Mouse (Mus musculus) mature B cell (primary cell): ENCODE data around the gene Retreg1.

ENCODE experiments used
- in situ Hi-C: fragments of 300-500 bp; cut with MboI; formaldehyde crosslinking; loops from 2 replicates; pipeline ENCODE4 v1.14.3; 2019

Retreg1 gene

DNA sequence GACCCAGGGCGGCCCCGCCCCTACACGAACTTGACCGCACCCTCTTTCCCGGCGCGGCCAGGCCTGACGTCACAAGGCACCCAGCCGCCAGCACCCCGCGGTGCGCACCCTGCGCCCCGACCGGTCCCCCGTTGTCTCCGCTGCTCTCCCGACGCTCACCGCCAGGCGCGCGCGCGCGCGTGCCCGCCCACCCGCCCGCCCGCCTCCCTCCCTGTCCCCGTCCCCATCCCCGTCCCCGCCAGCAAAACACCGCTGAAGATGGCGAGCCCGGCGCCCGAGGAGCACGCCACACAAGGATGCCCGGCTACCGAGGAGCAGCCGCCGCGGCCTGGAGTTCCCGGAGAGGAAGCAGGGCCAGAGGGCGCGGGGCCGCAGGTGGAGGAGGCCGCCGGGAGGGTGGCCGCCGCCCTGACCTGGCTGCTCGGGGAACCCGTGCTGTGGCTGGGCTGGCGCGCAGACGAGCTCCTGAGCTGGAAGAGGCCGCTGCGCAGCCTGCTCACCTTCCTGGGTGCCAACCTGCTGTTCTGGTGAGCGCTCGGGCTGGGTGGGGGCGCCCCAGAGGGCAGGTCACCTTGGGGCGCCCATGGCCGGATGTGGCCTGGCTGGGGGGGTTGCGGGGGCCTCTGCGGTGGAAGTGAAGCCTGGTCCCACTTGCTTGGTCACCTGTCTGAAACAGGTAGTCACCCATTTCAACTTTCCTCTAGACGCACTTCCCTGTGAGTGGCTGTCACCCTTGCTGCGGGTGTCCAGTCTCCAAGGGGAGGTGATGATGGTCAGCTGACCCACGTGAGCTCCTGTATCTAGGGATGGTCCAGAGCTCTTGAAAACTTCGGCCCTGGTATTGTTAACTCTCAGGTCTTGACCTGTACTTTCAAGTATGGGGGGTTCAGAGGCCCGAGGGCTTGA is at the start of gene Retreg1:
Gene Retreg1, plus strand, starts transcription at position 95 of the 906 bp plus-strand sequence.
- in situ Hi-C loops, result no loop called here

DNA sequence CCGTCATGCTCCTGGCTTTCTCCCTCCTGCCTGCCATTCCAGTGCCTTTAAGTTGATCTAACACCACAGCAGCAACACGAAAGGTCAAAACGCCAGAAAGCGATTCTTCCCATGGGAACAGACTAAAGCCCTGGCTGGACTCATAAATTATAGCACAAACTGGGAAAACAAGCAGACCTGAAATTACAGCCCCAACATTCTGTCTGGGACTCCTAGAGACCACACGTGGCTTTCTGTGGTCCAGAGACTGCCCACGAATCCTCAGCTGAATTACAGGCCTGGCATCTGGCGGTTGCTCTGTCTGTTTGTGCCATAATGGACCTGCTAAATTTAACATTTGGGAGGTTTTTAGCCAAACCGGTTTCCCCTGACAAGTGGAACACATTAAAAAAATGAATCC is 48.9 kb upstream of the Retreg1 start:
- in situ Hi-C loops, result loop anchor here (25.0 kb wide), 1 partner anchor 543 kb away; no protein-coding TSS in a partner anchor

DNA sequence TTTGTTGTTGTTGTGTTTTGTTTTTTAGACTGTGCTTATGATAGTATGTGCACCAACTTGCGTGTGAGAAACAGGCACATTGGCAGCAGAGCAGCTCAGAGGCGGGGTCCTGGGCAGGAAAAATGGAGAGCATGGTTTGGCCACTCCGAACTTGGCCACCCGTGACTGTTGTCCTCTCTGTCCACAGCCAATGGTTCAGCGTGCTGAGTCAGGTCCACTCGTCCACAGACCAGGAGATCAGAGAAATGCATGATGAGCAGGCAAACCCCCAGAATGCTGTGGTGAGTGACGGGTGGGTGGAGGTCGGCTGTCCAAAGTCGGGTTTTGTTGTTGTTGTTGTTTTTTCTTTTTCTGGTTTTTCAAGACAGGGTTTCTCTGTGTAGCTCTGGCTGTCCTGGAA is 47.5 kb upstream of the Retreg1 start:
- in situ Hi-C loops, result loop anchor here (25.0 kb wide), 1 partner anchor 542 kb away; no protein-coding TSS in a partner anchor

DNA sequence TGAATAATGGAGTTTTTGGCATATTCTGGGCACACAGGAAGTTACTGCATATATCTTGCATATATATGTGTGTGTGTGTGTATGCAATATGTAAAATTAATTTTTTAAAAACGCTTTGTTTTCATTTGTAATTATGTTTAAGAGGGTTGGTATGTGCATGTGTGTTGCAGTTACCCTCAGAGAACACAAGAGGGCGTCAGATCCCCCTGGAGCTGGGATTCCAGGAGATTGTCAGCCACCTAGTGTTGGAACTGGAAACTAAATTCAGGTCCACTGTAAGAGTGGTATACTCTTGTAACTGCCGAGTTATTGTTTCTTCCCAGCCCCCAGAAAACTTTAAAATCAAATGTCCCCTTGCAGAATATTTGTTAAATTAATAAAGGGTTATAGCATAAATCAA is 46.6 kb upstream of the Retreg1 start:
- in situ Hi-C loops, result loop anchor here (25.0 kb wide), 1 partner anchor 541 kb away; no protein-coding TSS in a partner anchor

DNA sequence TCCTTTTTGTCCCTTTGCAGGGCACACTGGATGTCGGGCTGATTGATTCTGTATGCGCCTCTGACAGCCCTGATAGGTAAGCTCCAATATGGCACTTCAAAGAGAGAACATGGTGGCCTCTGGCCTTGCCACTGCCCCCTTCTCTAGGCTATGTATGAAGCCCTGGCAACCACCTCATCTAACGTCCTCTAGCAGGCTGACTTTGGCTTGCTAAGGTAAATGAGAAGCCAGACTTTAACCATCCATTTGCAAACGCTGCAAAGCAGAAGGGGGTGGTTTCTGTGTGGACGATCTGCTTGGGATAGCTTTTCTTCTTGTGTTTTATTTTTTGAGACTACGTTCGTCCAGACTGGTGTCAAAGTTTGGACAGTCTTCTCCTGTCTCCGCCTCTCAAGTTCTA is 45.8 kb upstream of the Retreg1 start:
- in situ Hi-C loops, result loop anchor here (25.0 kb wide), 1 partner anchor 540 kb away; no protein-coding TSS in a partner anchor

DNA sequence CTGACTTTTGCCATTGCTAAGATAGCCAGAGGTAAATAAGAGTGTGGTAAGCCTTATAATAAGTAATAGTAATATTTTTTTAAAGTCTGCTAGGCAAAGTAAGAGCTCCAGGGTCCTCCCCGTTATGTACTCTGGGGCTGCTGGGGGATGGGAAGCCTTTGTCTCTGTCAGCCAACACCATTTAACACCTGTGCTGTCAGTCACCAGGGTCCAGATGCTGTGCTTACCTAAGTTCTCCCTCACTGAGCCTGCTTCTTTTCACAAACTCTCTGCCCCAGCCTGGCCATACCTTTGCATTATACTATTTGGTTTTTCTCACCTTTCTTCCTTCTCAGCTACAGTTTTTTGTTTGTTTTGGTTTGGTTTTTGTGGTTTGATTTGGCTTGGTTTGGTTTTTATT is 45.1 kb upstream of the Retreg1 start:
- in situ Hi-C loops, result loop anchor here (25.0 kb wide), 1 partner anchor 539 kb away; no protein-coding TSS in a partner anchor

DNA sequence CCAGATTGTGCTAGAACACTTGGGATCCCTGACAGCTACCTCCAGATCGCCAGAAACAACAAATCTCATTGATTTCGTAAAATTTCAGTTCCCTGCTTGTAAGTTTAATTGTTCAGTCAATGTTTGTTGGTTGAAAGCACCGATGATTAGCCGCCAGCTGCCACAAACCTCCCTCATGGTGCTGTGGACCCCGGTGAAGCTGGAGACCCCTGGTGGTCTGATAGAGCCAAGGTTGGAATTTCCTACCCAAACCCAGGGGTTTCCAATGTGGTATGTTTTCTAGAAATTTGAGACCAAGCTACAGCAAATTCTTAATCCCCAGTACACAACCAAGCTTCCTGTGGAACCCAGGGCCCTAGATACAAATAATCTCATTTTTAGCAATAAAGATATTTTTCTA is 41.3 kb upstream of the Retreg1 start:
- in situ Hi-C loops, result loop anchor here (10.0 kb wide), 1 partner anchor 173 kb away; no protein-coding TSS in a partner anchor

DNA sequence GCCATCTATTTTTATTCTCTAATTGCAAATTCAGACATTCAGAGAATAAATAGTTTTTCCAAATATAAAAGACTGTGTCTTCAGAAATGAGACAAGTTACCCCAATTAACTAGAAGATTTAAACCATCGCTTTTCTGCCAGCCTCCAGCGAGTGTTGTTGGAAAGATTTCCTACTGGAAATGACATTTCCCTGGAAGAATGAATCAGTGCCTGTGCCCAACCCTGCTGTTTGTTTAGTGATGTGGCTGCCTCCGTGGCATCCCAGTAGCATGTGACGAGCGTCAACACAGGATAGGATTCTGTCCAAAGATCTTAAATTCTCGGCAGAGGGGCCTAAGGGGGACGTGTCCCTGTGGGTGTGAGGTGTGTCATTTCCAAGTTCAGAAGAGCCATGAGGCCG is 40.8 kb upstream of the Retreg1 start:
- in situ Hi-C loops, result loop anchor here (10.0 kb wide), 1 partner anchor 173 kb away; no protein-coding TSS in a partner anchor

DNA sequence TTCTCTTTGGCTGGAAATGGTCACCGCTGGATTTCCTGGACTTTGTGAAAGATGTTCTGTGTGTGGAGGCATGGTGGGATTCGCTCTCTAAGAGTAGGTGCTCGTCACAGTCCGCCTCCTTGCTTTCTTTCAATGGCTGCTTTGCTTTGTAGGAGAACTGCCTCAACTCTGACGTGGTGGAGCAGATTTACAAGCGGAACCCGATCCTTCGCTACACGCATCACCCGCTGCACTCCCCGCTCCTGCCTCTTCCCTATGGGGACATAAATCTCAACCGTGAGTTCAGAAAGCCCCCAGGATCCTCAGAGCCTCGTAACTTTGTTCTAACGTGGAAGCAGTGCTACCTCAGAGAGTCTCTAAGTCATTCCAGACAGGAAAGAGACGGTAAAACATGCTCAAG is 39.9 kb upstream of the Retreg1 start:
- in situ Hi-C loops, result loop anchor here (10.0 kb wide), 1 partner anchor 172 kb away; no protein-coding TSS in a partner anchor

DNA sequence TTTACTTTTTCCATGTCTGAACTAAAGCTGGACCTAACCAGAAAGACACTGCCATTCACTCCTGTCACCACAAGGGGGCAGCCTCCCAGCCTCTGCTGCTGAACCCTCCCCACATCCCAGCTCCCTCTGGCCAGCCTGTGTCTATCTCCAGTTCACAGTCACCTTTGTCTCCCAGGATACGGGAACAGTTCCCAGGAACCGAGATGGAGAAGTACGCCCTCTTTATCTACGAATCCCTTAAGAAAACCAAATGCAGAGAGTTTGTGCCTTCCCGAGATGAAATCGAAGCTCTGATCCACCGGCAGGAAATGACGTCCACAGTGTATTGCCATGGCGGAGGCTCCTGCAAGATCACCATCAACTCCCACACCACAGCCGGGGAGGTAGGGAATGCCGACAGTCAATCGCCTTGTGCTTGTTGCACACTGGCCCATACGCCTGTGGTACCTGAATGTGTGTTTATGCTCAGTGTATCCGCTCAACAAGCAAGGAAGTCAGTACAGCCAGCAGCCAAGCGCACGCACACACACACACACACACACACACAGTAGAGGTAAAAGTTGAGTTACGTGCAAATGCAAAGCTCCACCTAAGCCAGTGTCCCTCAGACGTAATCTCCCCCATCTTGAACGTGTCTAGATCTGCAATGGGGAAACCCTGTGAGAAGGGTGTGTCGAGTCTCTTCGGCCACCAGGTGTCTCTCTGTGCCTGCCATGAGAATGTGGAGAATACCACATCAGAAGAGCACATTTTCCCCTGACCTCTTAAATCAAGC is 37.5 kb upstream of the Retreg1 start:
- in situ Hi-C loops, result loop anchor here (10.0 kb wide), 1 partner anchor 169 kb away; no protein-coding TSS in a partner anchor

DNA sequence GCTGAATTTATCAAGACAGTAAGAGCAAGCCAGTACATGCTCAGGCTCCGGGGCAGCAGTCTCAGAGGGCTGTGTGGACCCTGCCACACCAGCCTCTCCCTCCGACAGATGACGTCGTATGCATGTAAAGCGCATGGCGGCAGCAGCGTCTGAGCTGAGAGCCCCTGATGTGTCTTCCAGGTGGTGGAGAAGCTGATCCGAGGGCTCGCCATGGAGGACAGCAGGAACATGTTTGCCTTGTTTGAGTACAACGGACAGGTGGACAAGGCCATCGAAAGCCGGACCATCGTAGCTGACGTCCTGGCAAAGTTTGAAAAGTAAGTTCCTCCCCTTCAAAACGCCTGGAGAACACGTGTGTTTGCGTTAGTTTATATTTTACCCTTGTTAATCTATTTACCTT is 36.6 kb upstream of the Retreg1 start:
- in situ Hi-C loops, result loop anchor here (10.0 kb wide), 1 partner anchor 168 kb away; no protein-coding TSS in a partner anchor

DNA sequence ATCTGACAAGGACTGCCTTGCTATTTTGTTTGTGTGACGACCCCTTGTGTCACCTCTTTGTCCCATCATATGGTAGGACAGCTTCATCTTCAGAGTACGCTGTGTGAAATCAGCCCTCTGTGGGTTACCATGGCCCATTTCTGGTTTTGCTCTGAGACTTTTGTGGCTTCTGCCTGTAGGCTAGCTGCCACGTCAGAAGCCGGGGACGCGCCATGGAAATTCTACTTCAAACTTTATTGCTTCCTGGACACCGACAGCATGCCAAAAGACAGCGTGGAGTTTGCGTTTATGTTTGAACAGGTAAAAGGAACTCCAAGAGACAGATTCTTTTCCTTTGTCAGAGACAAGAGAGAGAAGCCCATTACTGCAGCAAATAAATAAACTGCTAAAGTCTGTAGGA is 36.1 kb upstream of the Retreg1 start:
- in situ Hi-C loops, result loop anchor here (10.0 kb wide), 1 partner anchor 168 kb away; no protein-coding TSS in a partner anchor

DNA sequence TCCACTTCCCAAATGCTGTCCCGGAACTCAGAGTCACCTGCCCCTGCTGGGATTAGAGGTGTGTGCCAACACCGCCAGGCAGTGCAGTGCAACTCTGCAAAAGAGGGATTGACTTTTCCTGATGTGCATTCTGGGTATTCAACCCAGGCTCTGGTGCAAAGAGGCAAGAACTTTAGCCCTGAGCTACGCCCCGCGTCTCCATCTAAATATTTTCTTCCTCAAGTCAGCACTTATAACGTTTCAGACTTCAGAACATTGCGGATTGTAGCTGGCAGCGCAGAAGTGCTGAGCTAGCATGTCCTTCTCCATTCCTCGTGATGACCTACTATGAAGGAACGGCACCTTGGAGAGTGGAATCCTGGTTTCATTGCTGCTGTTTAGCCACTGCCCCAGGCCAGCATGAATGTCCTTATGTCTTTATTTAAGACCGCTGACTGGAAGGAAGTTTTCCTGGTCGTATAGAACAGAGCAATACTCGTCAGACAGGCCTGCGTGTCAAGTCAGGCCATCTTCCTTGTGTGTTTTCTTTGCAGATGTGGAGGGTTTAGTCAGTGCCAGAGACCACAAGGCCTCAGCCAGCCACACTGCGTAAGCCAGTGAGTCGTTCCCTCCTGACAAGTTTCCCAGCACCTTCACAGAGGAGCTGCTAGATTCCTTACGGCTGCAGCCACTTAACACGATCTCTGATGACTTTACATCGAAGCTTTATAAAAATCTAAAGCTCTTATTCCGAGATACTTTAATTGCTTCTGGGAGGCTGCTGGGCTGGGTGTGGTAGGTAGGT is 34.1 kb upstream of the Retreg1 start:
- in situ Hi-C loops, result loop anchor here (10.0 kb wide), 1 partner anchor 166 kb away; no protein-coding TSS in a partner anchor

DNA sequence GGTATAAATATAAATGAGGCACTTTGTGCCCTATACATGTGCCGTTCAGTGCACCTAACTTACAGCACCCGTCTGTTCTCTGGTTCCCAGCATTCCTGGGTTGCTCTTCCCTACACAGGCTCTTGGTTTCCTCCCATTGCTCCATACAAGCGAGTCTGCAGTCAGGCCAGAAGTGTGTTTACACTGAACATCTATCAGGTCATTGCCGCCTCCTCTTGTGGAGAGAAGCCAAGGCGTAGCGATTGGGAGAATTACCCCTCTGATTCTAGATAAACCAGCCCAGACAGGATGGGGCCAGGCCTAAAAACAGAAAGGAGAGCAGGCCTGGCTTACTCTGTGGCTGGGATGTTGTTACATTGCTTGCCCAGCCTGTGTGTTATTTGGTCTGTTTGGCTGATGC is 33.3 kb upstream of the Retreg1 start:
- in situ Hi-C loops, result loop anchor here (5.0 to 10.0 kb wide), 2 partner anchors 103 to 165 kb away; no protein-coding TSS in a partner anchor

DNA sequence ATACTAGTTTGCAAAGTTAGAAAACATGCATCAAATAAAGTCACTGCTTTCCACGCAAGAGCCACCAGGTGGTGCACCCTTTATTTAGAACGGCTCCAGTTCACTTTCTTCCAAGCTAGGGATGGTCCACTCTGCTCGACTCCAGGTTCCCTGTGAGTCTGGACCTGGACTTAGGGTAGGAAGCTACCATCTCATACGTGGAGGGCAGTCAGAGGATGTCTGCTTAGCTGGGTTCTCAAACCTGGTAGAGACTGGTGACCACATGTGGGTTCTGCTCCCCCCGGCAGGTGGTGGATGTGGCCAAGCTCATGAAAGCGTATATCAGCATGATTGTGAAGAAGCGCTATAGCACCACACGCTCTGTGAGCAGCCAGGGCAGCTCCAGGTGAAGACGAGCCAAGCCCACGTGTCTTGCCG is 31.1 kb upstream of the Retreg1 start:
- in situ Hi-C loops, result loop anchor here (5.0 kb wide), 1 partner anchor 100 kb away; no protein-coding TSS in a partner anchor

DNA sequence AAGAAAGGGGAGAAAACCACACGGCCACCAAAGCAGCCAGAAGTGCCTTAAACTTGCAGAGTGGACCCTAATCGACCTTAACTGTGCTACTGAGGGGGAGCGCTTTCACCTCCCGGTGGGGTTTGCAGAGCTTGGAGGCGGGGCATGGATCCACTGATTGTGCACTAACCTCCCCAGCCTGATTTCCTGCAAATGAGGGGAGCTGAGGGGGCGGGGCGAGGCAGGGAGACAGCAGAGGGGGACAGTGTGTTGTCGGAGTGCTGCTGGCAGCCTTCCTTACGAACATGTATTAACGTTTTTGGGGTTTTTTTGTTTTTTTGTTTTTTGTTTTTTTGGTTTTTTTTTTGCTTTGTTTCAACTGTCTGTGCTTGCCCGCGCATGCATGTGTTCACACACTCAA is 30.5 kb upstream of the Retreg1 start:
- in situ Hi-C loops, result loop anchor here (5.0 kb wide), 1 partner anchor 100 kb away; no protein-coding TSS in a partner anchor

DNA sequence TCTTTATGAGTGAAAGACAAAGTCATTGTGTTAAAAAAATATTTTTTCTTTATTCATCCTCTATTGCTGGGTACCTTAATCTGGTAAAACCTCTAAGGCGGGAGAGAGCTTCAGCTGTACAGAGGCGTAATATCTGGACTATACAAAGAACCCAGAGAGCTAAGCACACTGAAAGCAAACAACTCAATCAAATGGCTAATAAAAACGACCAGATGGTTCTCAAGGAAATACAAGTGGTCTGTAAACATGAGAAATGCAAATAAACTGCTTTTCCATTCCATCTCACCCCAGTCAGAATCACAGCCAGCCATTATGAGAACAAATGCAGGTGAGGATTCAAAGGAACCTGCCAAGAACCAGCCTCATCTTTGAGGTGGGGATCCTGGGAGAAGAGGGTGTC is 28.4 kb upstream of the Retreg1 start:
- in situ Hi-C loops, result loop anchor here (5.0 kb wide), 1 partner anchor 98 kb away; no protein-coding TSS in a partner anchor

DNA sequence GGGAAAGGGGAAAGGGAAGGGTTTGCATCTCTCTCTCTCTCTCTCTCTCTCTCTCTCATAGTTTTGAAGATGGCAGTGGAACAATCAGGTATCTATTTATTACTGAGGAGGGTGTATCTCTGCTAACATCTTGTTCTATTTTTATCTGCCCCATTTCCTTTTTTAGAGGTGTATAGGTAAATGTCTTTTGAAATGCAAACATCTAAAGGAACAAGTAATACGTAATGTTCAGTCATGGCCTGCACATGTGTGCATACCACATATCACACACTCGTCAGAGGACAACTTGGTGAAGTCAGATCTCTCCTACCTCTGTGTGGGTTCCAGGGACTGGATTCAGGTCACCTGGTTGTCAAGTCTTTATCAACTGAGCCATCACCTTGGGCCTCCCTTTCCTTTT is 25.8 kb upstream of the Retreg1 start:
- in situ Hi-C loops, result no loop called here

DNA sequence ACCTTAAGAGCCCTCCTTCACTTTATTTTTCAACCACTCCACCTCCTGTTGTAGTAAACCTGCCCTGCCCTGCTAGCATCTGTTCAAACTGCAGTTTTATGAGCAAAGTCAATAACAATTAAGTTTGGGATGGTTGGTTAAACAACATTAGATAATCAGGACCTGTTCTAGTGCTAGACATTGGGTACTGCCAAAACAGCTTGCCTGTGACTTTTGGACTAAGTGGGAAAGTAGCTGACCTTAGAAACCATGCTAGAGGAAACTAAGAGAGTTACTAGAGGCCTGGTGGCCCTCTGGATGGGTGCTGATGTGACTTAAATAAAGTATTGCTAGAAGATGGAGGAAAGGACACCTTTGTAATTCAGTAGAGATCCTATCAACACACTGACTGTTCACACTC is 21.0 kb upstream of the Retreg1 start:
- in situ Hi-C loops, result no loop called here

DNA sequence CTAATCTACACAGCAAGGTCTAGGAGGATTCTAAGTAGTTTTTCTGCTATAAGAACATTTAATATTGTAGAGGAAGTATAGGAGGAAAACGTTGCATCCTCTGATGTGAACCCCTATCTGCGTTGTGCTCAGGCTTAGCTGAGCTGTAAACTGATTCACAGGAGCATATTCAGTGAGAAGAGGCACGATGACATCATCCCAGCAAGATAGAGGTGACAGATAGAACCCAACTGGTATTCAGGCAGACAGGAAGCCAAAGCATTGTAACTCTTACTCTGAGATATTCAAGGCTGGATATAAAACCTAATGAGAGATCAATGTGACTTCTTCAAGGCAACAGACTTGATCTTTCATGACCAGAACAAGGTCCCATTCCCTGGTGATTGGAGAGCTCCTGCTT is 20.3 kb upstream of the Retreg1 start:
- in situ Hi-C loops, result no loop called here

DNA sequence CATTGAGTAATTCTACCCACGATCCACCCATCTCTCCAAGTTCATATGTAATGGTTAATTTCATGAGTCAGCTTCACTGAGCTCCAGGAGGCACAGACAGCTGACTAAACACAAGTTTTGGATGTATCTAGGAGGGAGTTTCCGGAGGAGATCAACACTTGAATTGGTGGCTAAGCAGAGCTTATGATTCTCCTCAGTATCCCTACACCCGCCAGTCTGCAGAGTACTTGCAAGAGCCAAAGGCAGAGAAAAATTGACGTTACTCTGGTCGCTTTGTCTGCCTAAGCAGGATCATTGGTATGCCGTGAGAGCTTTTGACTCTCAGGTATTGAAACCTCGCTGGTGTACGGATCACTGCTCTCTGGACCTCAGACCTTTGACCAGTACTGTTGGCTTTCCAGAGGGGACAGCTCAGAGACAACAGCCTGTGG is 16.4 kb upstream of the Retreg1 start:
- in situ Hi-C loops, result no loop called here
